Mouse (Mus musculus) midbrain, embryonic 14.5 days (tissue): Measurements from ENCODE around the gene Tmod1. TPM values are rescaled to one million over a fixed set of nuclear protein-coding genes. Genes with fewer than 3 reads are reported as not detected.

Experiments used
- ATAC-seq: fragments of 200-750 bp; cut with Nextera tagmentation; 2 replicates; pipeline ENCODE4 v1.8.0; 2017; ENCODE audit warnings: moderate number of reproducible peaks, moderate library complexity; ENCODE audit not compliant: low FRiP score, low TSS enrichment
- DNase-seq: peaks from one replicate; pipeline ENCODE4 v3.0.0-alpha.2; 2015
- H3K27ac ChIP-seq: fragments of 300-500 bp; sonication (generic); replicated peaks from 2 replicates; pipeline ENCODE4 v1.5.1; 2014; ENCODE audit warnings: mild to moderate bottlenecking, low read depth, low read length, moderate library complexity
- H3K27me3 ChIP-seq: fragments of 300-500 bp; sonication (generic); 2 replicates; pipeline ENCODE4 v1.6.1; 2014; ENCODE audit warnings: low read length, control low read depth, mixed read lengths; ENCODE audit not compliant: control insufficient read depth, insufficient read depth
- H3K36me3 ChIP-seq: fragments of 300-500 bp; sonication (generic); 2 replicates; pipeline ENCODE4 v1.6.1; 2014; ENCODE audit warnings: low read length, control low read depth; ENCODE audit not compliant: control insufficient read depth, insufficient read depth
- H3K4me1 ChIP-seq: fragments of 300-500 bp; sonication (generic); 2 replicates; pipeline ENCODE4 v1.6.1; 2014; ENCODE audit warnings: mild to moderate bottlenecking, antibody characterized with exemption, low read length, control low read depth; ENCODE audit not compliant: control insufficient read depth, insufficient read depth
- H3K4me2 ChIP-seq: fragments of 300-500 bp; sonication (generic); 2 replicates; pipeline ENCODE4 v1.6.1; 2014; ENCODE audit warnings: mild to moderate bottlenecking, low read length, moderate library complexity
- H3K4me3 ChIP-seq: fragments of 300-500 bp; sonication (generic); replicated peaks from 2 replicates; pipeline ENCODE4 v1.5.1; 2014; ENCODE audit warnings: low read depth, low read length
- H3K9ac ChIP-seq: fragments of 300-500 bp; sonication (generic); replicated peaks from 2 replicates; pipeline ENCODE4 v1.6.1; 2014; ENCODE audit warnings: mild to moderate bottlenecking, low read length, moderate library complexity
- H3K9me3 ChIP-seq: fragments of 300-500 bp; sonication (generic); 2 replicates; pipeline ENCODE4 v1.6.1; 2016; ENCODE audit warnings: low read length, control low read depth, mixed read lengths; ENCODE audit not compliant: control insufficient read depth
- WGBS: fragments of 180-500 bp; shearing (Covaris S2); extraction: QIAGEN DNeasy Blood & Tissue Kit; methylation state at CpG from one replicate; pipeline ENCODE4 v1.1.7; 2014; 5-methylcytosine and 5-hydroxymethylcytosine counted together
- polyA plus RNA-seq: library from polyadenylated mRNA; unstranded; fragments of >200 nt; fragmentation: Nextera tagmentation; extraction: Ambion mirVana; gene quantifications from 2 replicates; pipeline ENCODE4 v1.2.1, GENCODE M21; 2014

The Tmod1 gene
- polyA plus RNA-seq, 1 experiment from 2014 or later = 0.76 TPM

GRCm38 (mm10) chr4:46064961-46065360 lies 26.2 kb downstream of the Tmod1 start:
- Histone ChIP-seq H3K27ac (no peak overlapping the region), H3K9ac (no peak overlapping the region), H3K4me3 (no peak overlapping the region), H3K27me3 (no peaks in the 10 kb centered on the region), H3K4me2 (no peak overlapping the region), H3K9me3 (no peaks in the 10 kb centered on the region), H3K36me3 (no peaks in the 10 kb centered on the region), H3K4me1 (no peaks in the 10 kb centered on the region)
- no peak for ATAC-seq
- WGBS = 79% methylated on average over 3 of the region's 3 CpGs
- no peak for DNase-seq

GRCm38 (mm10) chr4:46065695-46066340 lies 27.1 kb downstream of the Tmod1 start:
- no peak overlapping the region for H3K4me2 ChIP-seq
- no peak for DNase-seq
- H3K9me3 ChIP-seq = no peaks in the 10 kb centered on the region
- ATAC-seq = no peak
- no peaks in the 10 kb centered on the region for H3K4me1 ChIP-seq
- H3K27ac ChIP-seq = no peak overlapping the region
- H3K36me3 ChIP-seq = no peaks in the 10 kb centered on the region
- H3K4me3 ChIP-seq = no peak overlapping the region
- H3K9ac ChIP-seq = no peak overlapping the region
- no peaks in the 10 kb centered on the region for H3K27me3 ChIP-seq
- 72% methylated on average over 8 of the region's 8 CpGs for WGBS

GRCm38 (mm10) chr4:46068060-46068459 lies 29.3 kb downstream of the Tmod1 start:
- H3K4me2 ChIP-seq = no peak overlapping the region
- 96% methylated on average over 3 of the region's 3 CpGs for WGBS
- no peak overlapping the region for H3K4me3 ChIP-seq
- H3K27ac ChIP-seq = no peak overlapping the region
- DNase-seq (no peak), ATAC-seq (no peak)
- no peaks in the 10 kb centered on the region for H3K36me3 ChIP-seq
- H3K4me1 ChIP-seq = no peaks in the 10 kb centered on the region
- no peaks in the 10 kb centered on the region for H3K9me3 ChIP-seq
- H3K9ac ChIP-seq = no peak overlapping the region
- H3K27me3 ChIP-seq = no peaks in the 10 kb centered on the region

GRCm38 (mm10) chr4:46068573-46068972 lies 29.8 kb downstream of the Tmod1 start:
- ATAC-seq = no peak
- WGBS = 49% methylated on average over 1 of the region's 1 CpGs
- Histone ChIP-seq H3K4me2 (no peak overlapping the region), H3K27ac (no peak overlapping the region), H3K4me3 (no peak overlapping the region), H3K4me1 (no peaks in the 10 kb centered on the region), H3K9ac (no peak overlapping the region), H3K9me3 (no peaks in the 10 kb centered on the region), H3K36me3 (no peaks in the 10 kb centered on the region), H3K27me3 (no peaks in the 10 kb centered on the region)
- no peak for DNase-seq

GRCm38 (mm10) chr4:46069851-46070482 lies 31.2 kb downstream of the Tmod1 start:
- Histone ChIP-seq H3K36me3 (no peaks in the 10 kb centered on the region), H3K4me3 (no peak overlapping the region), H3K27ac (no peak overlapping the region), H3K4me1 (no peaks in the 10 kb centered on the region), H3K9me3 (no peaks in the 10 kb centered on the region), H3K4me2 (no peak overlapping the region), H3K9ac (no peak overlapping the region), H3K27me3 (no peaks in the 10 kb centered on the region)
- no peak for DNase-seq
- no peak for ATAC-seq
- WGBS = 50% methylated on average over 6 of the region's 6 CpGs

- Histone ChIP-seq H3K4me1 (no peaks in the 10 kb centered on the region), H3K4me3 (no peak overlapping the region), H3K36me3 (no peaks in the 10 kb centered on the region), H3K9me3 (no peaks in the 10 kb centered on the region), H3K9ac (no peak overlapping the region), H3K27ac (no peak overlapping the region), H3K4me2 (no peak overlapping the region), H3K27me3 (no peaks in the 10 kb centered on the region)
- 93% methylated on average over 6 of the region's 6 CpGs for WGBS
- ATAC-seq = no peak
- DNase-seq = no peak
These were observed 33.9 kb downstream of the Tmod1 start for GRCm38 (mm10) chr4:46072631-46073030.

GRCm38 (mm10) chr4:46073736-46074135 lies 35.0 kb downstream of the Tmod1 start:
- no peaks in the 10 kb centered on the region for H3K9me3 ChIP-seq
- no peak overlapping the region for H3K4me3 ChIP-seq
- WGBS = 66% methylated on average over 4 of the region's 4 CpGs
- DNase-seq (peak; percentile 37), ATAC-seq (no peak)
- H3K27ac ChIP-seq = no peak overlapping the region
- no peaks in the 10 kb centered on the region for H3K4me1 ChIP-seq
- no peaks in the 10 kb centered on the region for H3K27me3 ChIP-seq
- H3K9ac ChIP-seq = no peak overlapping the region
- H3K36me3 ChIP-seq = no peaks in the 10 kb centered on the region
- no peak overlapping the region for H3K4me2 ChIP-seq

- Histone ChIP-seq H3K9ac (no peak overlapping the region), H3K4me2 (no peak overlapping the region), H3K27me3 (no peaks in the 10 kb centered on the region), H3K27ac (no peak overlapping the region), H3K4me3 (no peak overlapping the region), H3K36me3 (no peaks in the 10 kb centered on the region), H3K9me3 (no peaks in the 10 kb centered on the region), H3K4me1 (no peaks in the 10 kb centered on the region)
- WGBS = 89% methylated on average over 3 of the region's 3 CpGs
- no peak for ATAC-seq
- DNase-seq = no peak
These were observed 36.9 kb downstream of the Tmod1 start for GRCm38 (mm10) chr4:46075664-46076063.

- Histone ChIP-seq H3K9me3 (no peaks in the 10 kb centered on the region), H3K4me1 (no peaks in the 10 kb centered on the region), H3K27me3 (no peaks in the 10 kb centered on the region), H3K4me3 (no peak overlapping the region), H3K27ac (no peak overlapping the region), H3K4me2 (no peak overlapping the region), H3K36me3 (no peaks in the 10 kb centered on the region), H3K9ac (no peak overlapping the region)
- ATAC-seq (no peak), DNase-seq (no peak)
- WGBS = 84% methylated on average over 2 of the region's 2 CpGs
These were observed 38.2 kb downstream of the Tmod1 start for GRCm38 (mm10) chr4:46076892-46077291.
